17 mouse cellular contexts compared by ENCODE assay signal in the genomic region with DNA sequence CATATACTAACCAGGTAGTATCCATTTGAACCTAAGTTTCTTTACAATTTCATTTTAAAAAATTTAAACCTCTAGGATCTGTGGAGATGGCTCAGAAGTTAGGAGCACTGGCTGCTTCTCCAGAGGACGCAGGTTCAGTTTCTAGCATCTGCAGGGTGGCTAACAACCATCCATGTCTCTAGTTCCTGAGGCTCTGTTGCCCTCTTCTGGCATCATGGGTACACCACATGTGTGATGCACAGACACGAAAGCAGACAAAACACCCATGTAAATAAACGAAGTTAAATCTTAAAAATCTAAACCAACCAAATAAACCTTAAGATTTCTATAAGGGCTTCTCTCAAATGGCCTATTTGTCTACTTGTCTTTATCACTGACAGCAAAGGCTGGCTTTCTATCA.
DNase-seq lines count a peak whose midpoint lies in the region; ATAC-seq and TF ChIP-seq lines count a peak whose summit lies in the region.
"Had no signal": no experiment of that assay in that cellular context is flagged by ENCODE, and none has a peak within 500 bp of the region (broad histone marks: within the 10 kb centered on the region; RNA-seq: fewer than 3 reads in every experiment).

No protein-coding gene starts in this region.

- no peaks in the 10 kb centered on the region for H3K36me3 ChIP-seq in kidney, adult 2 months (ENCODE audit: control insufficient read depth, insufficient read depth, low read length)
- H3K36me3 ChIP-seq in lung, embryonic 14.5 days (ENCODE audit: insufficient read depth): no peaks in the 10 kb centered on the region
- H3K36me3 ChIP-seq in ES-E14 (ENCODE audit: control insufficient read depth, insufficient read depth, low read length, poor library complexity, severe bottlenecking): no peaks in the 10 kb centered on the region
- H3K36me3 ChIP-seq: hindbrain, embryonic 10.5 days; kidney, embryonic 15.5 days; midbrain, embryonic 10.5 days; neural tube, embryonic 13.5 days had no signal

- no peak for DNase-seq in kidney, adult 2 months
- no peak for DNase-seq in kidney, postnatal 14 days
- no peak for DNase-seq in lung, embryonic 14.5 days
- DNase-seq in lung, postnatal 14 days: no peak
- DNase-seq in ES-E14 (ENCODE audit: low read depth, low spot score): peak; percentile 17
- no peak for DNase-seq in MN1 (ENCODE audit: low spot score)
- DNase-seq in gastrocnemius, postnatal 4 days (ENCODE audit: low spot score in 2 of 2): no peak
- DNase-seq: adrenal gland, adult 2 months; cerebellum, postnatal 10 days; right cerebral cortex, postnatal 14 days had no signal

- H3K9ac ChIP-seq in lung, embryonic 14.5 days: no peak overlapping the region
- no peak overlapping the region for H3K9ac ChIP-seq in ES-E14 (ENCODE audit: insufficient read depth, low read depth, low read length, poor library complexity, severe bottlenecking)
- H3K9ac ChIP-seq: forebrain, embryonic 13.5 days; kidney, embryonic 15.5 days; neural tube, embryonic 13.5 days had no signal

- no peak overlapping the region for H3K4me3 ChIP-seq in kidney, adult 2 months (ENCODE audit: insufficient read depth, low read depth, low read length)
- H3K4me3 ChIP-seq in lung, embryonic 14.5 days (ENCODE audit: low read depth, low read length): no peak overlapping the region
- H3K4me3 ChIP-seq in ES-E14 (ENCODE audit: insufficient read depth in 1 of 2, low read depth in 1 of 2, low read length in 2 of 2, poor library complexity in 1 of 2, severe bottlenecking in 1 of 2): no peak overlapping the region
- no peak overlapping the region for H3K4me3 ChIP-seq in cortical plate, adult 2 months (ENCODE audit: insufficient read depth, low read length)
- H3K4me3 ChIP-seq: forebrain, embryonic 13.5 days; hindbrain, embryonic 10.5 days; kidney, embryonic 15.5 days; midbrain, embryonic 10.5 days; neural tube, embryonic 13.5 days had no signal

- no peaks in the 10 kb centered on the region for H3K27me3 ChIP-seq in kidney, adult 2 months (replicated peaks; ENCODE audit: control insufficient read depth, insufficient read depth, low read length)
- H3K27me3 ChIP-seq in lung, embryonic 14.5 days (ENCODE audit: insufficient read depth, low read length): no peaks in the 10 kb centered on the region
- H3K27me3 ChIP-seq: forebrain, embryonic 13.5 days; kidney, embryonic 15.5 days; neural tube, embryonic 13.5 days had no signal

- WGBS in kidney, adult 2 months: 84% methylated on average over 3 of the region's 3 CpGs
- WGBS in lung, embryonic 14.5 days: 68% methylated on average over 3 of the region's 3 CpGs

- in situ Hi-C loops in ES-E14 (cut with MboI; ENCODE audit: low sequenced_read_pairs in 2 of 2, unreplicated experiment in 2 of 2): loop anchor here (5.0 to 25.0 kb wide), 3 partner anchors 331 to 581 kb away; no protein-coding TSS in a partner anchor

- no peak for TF ChIP-seq POLR2A in kidney, adult 2 months (IDR thresholded peaks at IDR 0.05; ENCODE audit: low read depth, low read length)
- TF ChIP-seq POLR2A in cortical plate, adult 2 months (IDR thresholded peaks at IDR 0.05; ENCODE audit: extremely low read depth, insufficient read depth, low read length): no peak

- H3K4me1 ChIP-seq in kidney, adult 2 months (ENCODE audit: control insufficient read depth, insufficient read depth, low read length): no peaks in the 10 kb centered on the region
- H3K4me1 ChIP-seq in lung, embryonic 14.5 days (ENCODE audit: insufficient read depth): no peaks in the 10 kb centered on the region
- H3K4me1 ChIP-seq in ES-E14 (ENCODE audit: control insufficient read depth in 2 of 2, insufficient read depth in 2 of 2, low read length in 2 of 2, poor library complexity in 1 of 2): no peaks in the 10 kb centered on the region
- H3K4me1 ChIP-seq in cortical plate, adult 2 months (ENCODE audit: control insufficient read depth, insufficient read depth, low read length): no peaks in the 10 kb centered on the region
- H3K4me1 ChIP-seq: forebrain, embryonic 13.5 days; hindbrain, embryonic 10.5 days; kidney, embryonic 15.5 days; midbrain, embryonic 10.5 days; neural tube, embryonic 13.5 days had no signal

- ATAC-seq in lung, embryonic 14.5 days (ENCODE audit: insufficient read depth): no peak
- ATAC-seq: forebrain, embryonic 13.5 days; inflammation-experienced regulatory T-cells, adult 6 months had no signal

- TF ChIP-seq CTCF in kidney, adult 2 months (conservative IDR thresholded peaks at IDR 0.05; ENCODE audit: insufficient read depth, insufficient read length, low read depth, low read length): peak; percentile 64
- peak; percentile 45 for TF ChIP-seq CTCF in lung, embryonic 14.5 days (IDR thresholded peaks at IDR 0.05; ENCODE audit: low read depth)
- TF ChIP-seq CTCF in cortical plate, adult 2 months (IDR thresholded peaks at IDR 0.05; ENCODE audit: extremely low read depth, insufficient read depth, low read length): 0 out of 2 replicates have a peak, but pooled peaks have one; percentile 13

- H3K4me2 ChIP-seq in lung, embryonic 14.5 days: no peak overlapping the region
- H3K4me2 ChIP-seq: forebrain, embryonic 13.5 days; kidney, embryonic 15.5 days; neural tube, embryonic 13.5 days had no signal

- H3K9me3 ChIP-seq in lung, embryonic 14.5 days (ENCODE audit: low read depth, low read length): no peaks in the 10 kb centered on the region
- no peaks in the 10 kb centered on the region for H3K9me3 ChIP-seq in ES-E14 (ENCODE audit: control insufficient read depth, insufficient read depth, low read depth, low read length)
- H3K9me3 ChIP-seq: forebrain, embryonic 13.5 days; hindbrain, embryonic 10.5 days; kidney, embryonic 15.5 days; midbrain, embryonic 10.5 days; neural tube, embryonic 13.5 days had no signal

- no peak overlapping the region for H3K27ac ChIP-seq in kidney, adult 2 months (ENCODE audit: insufficient read depth, low read depth, low read length)
- H3K27ac ChIP-seq in lung, embryonic 14.5 days (ENCODE audit: low read depth): no peak overlapping the region
- no peak overlapping the region for H3K27ac ChIP-seq in ES-E14 (ENCODE audit: insufficient read depth, low read depth, low read length, poor library complexity, severe bottlenecking)
- no peak overlapping the region for H3K27ac ChIP-seq in cortical plate, adult 2 months (ENCODE audit: insufficient read depth, low read length)
- H3K27ac ChIP-seq: forebrain, embryonic 13.5 days; hindbrain, embryonic 10.5 days; kidney, embryonic 15.5 days; midbrain, embryonic 10.5 days; neural tube, embryonic 13.5 days had no signal

TF ChIP-seq in ES-E14, 5 proteins besides CTCF, POLR2A, EP300 and RAD21:
- TF ChIP-seq MAFK (IDR thresholded peaks at IDR 0.05; ENCODE audit: insufficient read depth, low read depth, low read length) (no peak), ZC3H11A (IDR thresholded peaks at IDR 0.05; ENCODE audit: borderline replicate concordance, low read depth, low read length) (peak; percentile 88), CHD2 (IDR thresholded peaks at IDR 0.05; ENCODE audit: low read depth, low read length) (no peak)

Comparison
In these comparisons a context has a peak if more than half of its experiments do, and no peak if none do; other contexts are left out.
1. CTCF ChIP-seq: peak in every context shown above with its lines; median percentile 64 in kidney, adult 2 months; 45 in lung, embryonic 14.5 days; 13 in cortical plate, adult 2 months.